ENCODE assay signal across 25 mouse cellular contexts in the genomic region with DNA sequence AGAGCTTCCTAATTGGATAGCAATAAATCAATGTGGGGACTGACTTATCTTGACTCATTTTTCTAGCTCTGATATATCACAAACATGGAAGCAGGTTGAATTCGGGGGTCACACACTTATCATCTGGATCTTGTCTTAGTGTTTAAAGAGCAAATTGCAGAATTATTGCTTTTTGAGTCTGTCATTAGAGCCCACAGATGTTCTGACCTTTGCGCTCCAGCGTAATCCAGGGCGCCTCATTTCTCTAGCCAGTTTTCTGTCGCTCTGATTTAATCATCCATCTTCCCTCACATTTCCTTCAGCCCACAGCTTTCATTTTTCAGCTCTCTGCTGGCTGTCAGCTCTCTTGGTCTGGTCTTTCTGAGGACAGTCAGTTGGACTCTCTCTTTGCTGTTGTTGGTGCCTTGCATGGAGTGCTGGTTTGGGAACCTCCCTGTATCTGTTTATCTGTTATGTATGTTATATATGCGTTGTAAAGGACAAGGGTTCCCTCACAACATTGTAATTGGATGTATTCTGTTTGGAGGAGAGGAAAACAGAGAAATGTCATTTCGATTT.
DNase-seq lines count a peak whose midpoint lies in the region; ATAC-seq lines count a peak whose summit lies in the region.
"Had no signal": no experiment of that assay in that cellular context is flagged by ENCODE, and none has a peak within 500 bp of the region (broad histone marks: within the 10 kb centered on the region; RNA-seq: fewer than 3 reads in every experiment).

No protein-coding gene starts in this region.

- no peak overlapping the region for H3K27ac ChIP-seq in kidney, embryonic 16.5 days (ENCODE audit: low read length)
- 0 out of 2 replicates have a peak overlapping the region, but pooled peaks have one; percentile 14 for H3K27ac ChIP-seq in midbrain, embryonic 13.5 days
- no peak overlapping the region for H3K27ac ChIP-seq in midbrain, embryonic 15.5 days
- H3K27ac ChIP-seq: embryonic facial prominence, embryonic 12.5 days; forebrain, embryonic 15.5 days; gastrocnemius, adult 2 months; limb, embryonic 13.5 days; liver, embryonic 13.5 days; macrophage had no signal

- no peak overlapping the region for H3K4me3 ChIP-seq in kidney, embryonic 16.5 days (ENCODE audit: low read length)
- no peak overlapping the region for H3K4me3 ChIP-seq in midbrain, embryonic 13.5 days (replicated peaks)
- no peak overlapping the region for H3K4me3 ChIP-seq in midbrain, embryonic 15.5 days
- H3K4me3 ChIP-seq: embryonic facial prominence, embryonic 12.5 days; erythroblast, embryonic 14.5 days; forebrain, embryonic 15.5 days; gastrocnemius, adult 2 months; heart, embryonic 12.5 days; limb, embryonic 13.5 days; liver, embryonic 13.5 days had no signal

- 25% methylated on average over 7 of the region's 7 CpGs for WGBS in kidney, embryonic 16.5 days
- WGBS in midbrain, embryonic 13.5 days: 74% methylated on average over 7 of the region's 7 CpGs
- WGBS in midbrain, embryonic 15.5 days: 72% methylated on average over 7 of the region's 7 CpGs

- peaks cover 6% of the 10 kb centered on the region; the same call in 1 of the 2 replicates for H3K4me1 ChIP-seq in kidney, embryonic 16.5 days (ENCODE audit: insufficient read depth, low read length)
- peaks cover 8% of the 10 kb centered on the region for H3K4me1 ChIP-seq in midbrain, embryonic 13.5 days (replicated peaks)
- peaks cover 17% of the 10 kb centered on the region; the same call in 1 of the 2 replicates for H3K4me1 ChIP-seq in midbrain, embryonic 15.5 days
- H3K4me1 ChIP-seq: forebrain, embryonic 15.5 days; heart, embryonic 12.5 days; liver, embryonic 13.5 days had no signal

- peak; percentile 61; the same call in 1 of the 2 replicates for ATAC-seq in kidney, embryonic 16.5 days (ENCODE audit: low FRiP score, low TSS enrichment)
- ATAC-seq in midbrain, embryonic 13.5 days: no peak
- ATAC-seq in midbrain, embryonic 15.5 days (replicated peaks): no peak
- ATAC-seq: forebrain, embryonic 15.5 days; hindbrain, embryonic 16.5 days; intestine, postnatal 0 days; Patski had no signal

- no peaks in the 10 kb centered on the region for H3K36me3 ChIP-seq in kidney, embryonic 16.5 days (ENCODE audit: insufficient read depth, low read length)
- H3K36me3 ChIP-seq in midbrain, embryonic 13.5 days: no peaks in the 10 kb centered on the region
- H3K36me3 ChIP-seq in midbrain, embryonic 15.5 days (replicated peaks): no peaks in the 10 kb centered on the region
- H3K36me3 ChIP-seq: embryonic facial prominence, embryonic 12.5 days; forebrain, embryonic 15.5 days; heart, embryonic 12.5 days; limb, embryonic 13.5 days; liver, embryonic 13.5 days had no signal

- H3K9ac ChIP-seq in kidney, embryonic 16.5 days (replicated peaks; ENCODE audit: low read length): no peak overlapping the region
- no peak overlapping the region for H3K9ac ChIP-seq in midbrain, embryonic 13.5 days (replicated peaks)
- H3K9ac ChIP-seq in midbrain, embryonic 15.5 days: no peak overlapping the region
- H3K9ac ChIP-seq: embryonic facial prominence, embryonic 12.5 days; forebrain, embryonic 15.5 days; heart, embryonic 12.5 days; limb, embryonic 13.5 days; liver, embryonic 13.5 days; lung, embryonic 14.5 days had no signal

- peak; percentile 11 for DNase-seq in embryo, embryonic 10 days (ENCODE audit: low spot score)
- no peak for DNase-seq in embryo, embryonic 9.5 days (ENCODE audit: extremely low spot score)
- no peak for DNase-seq in kidney, postnatal 36 days
- DNase-seq in mesoderm, embryonic 11.5 days (ENCODE audit: low read depth, low spot score): peak; percentile 62
- no peak for DNase-seq in adrenal gland, adult (ENCODE audit: inconsistent age in 2 of 2, low spot score in 1 of 2)
- DNase-seq: adrenal gland, postnatal 10 days; cerebellum, adult 11 months; cerebellum, postnatal 10 days; gastrocnemius, adult 2 months; heart, postnatal 14 days; liver, embryonic 13.5 days; lung, embryonic 14.5 days had no signal

- H3K27me3 ChIP-seq in kidney, embryonic 16.5 days (ENCODE audit: insufficient read depth, low read length): no peaks in the 10 kb centered on the region
- no peaks in the 10 kb centered on the region for H3K27me3 ChIP-seq in midbrain, embryonic 13.5 days
- H3K27me3 ChIP-seq in midbrain, embryonic 15.5 days (replicated peaks): no peaks in the 10 kb centered on the region
- H3K27me3 ChIP-seq: embryonic facial prominence, embryonic 12.5 days; forebrain, embryonic 15.5 days; heart, embryonic 12.5 days; limb, embryonic 13.5 days; liver, embryonic 13.5 days; Patski had no signal

- no peak overlapping the region for H3K4me2 ChIP-seq in kidney, embryonic 16.5 days (replicated peaks; ENCODE audit: low read depth, low read length)
- H3K4me2 ChIP-seq in midbrain, embryonic 13.5 days (replicated peaks): no peak overlapping the region
- no peak overlapping the region for H3K4me2 ChIP-seq in midbrain, embryonic 15.5 days
- H3K4me2 ChIP-seq: embryonic facial prominence, embryonic 12.5 days; forebrain, embryonic 15.5 days; heart, embryonic 12.5 days; limb, embryonic 13.5 days; liver, embryonic 13.5 days; lung, embryonic 14.5 days; midbrain, embryonic 11.5 days had no signal

- H3K9me3 ChIP-seq in kidney, embryonic 16.5 days (ENCODE audit: low read length): no peaks in the 10 kb centered on the region
- H3K9me3 ChIP-seq in midbrain, embryonic 13.5 days: peaks cover 5% of the 10 kb centered on the region; the same call in 1 of the 2 replicates
- H3K9me3 ChIP-seq in midbrain, embryonic 15.5 days: no peaks in the 10 kb centered on the region
- H3K9me3 ChIP-seq: embryonic facial prominence, embryonic 12.5 days; forebrain, embryonic 15.5 days; liver, embryonic 13.5 days had no signal

Comparison
In these comparisons a context has a peak if more than half of its experiments do, and no peak if none do; other contexts are left out.
1. DNase-seq: peak in embryo, embryonic 10 days (single experiment) and mesoderm, embryonic 11.5 days (single experiment); none in embryo, embryonic 9.5 days (single experiment), kidney, postnatal 36 days (0 of 2) and adrenal gland, adult (0 of 2).